Mouse (Mus musculus) forebrain, embryonic 12.5 days (tissue): ENCODE data around the gene Gk2. TPM values are rescaled to one million over a fixed set of nuclear protein-coding genes. Genes with fewer than 3 reads are reported as not detected.

Experiments
- ATAC-seq: fragments of 200-750 bp; cut with Nextera tagmentation; 2 replicates; pipeline ENCODE4 v1.8.0; 2017; ENCODE audit warnings: moderate TSS enrichment; ENCODE audit not compliant: low FRiP score
- H3K27ac ChIP-seq: fragments of 300-500 bp; sonication (generic); 2 replicates; pipeline ENCODE4 v1.5.1; 2016; ENCODE audit warnings: mild to moderate bottlenecking
- H3K27me3 ChIP-seq: fragments of 300-500 bp; sonication (generic); 2 replicates; pipeline ENCODE4 v1.6.1; 2016; ENCODE audit warnings: mild to moderate bottlenecking
- H3K36me3 ChIP-seq: fragments of 300-500 bp; sonication (generic); replicated peaks from 2 replicates; pipeline ENCODE4 v1.6.1; 2016; ENCODE audit warnings: mild to moderate bottlenecking
- H3K4me1 ChIP-seq: fragments of 300-500 bp; sonication (generic); 2 replicates; pipeline ENCODE4 v1.6.1; 2016
- H3K4me2 ChIP-seq: fragments of 300-500 bp; sonication (generic); 2 replicates; pipeline ENCODE4 v1.6.1; 2016; ENCODE audit warnings: mild to moderate bottlenecking, moderate library complexity
- H3K4me3 ChIP-seq: fragments of 300-500 bp; sonication (generic); replicated peaks from 2 replicates; pipeline ENCODE4 v1.5.1; 2016; ENCODE audit warnings: mild to moderate bottlenecking
- H3K9ac ChIP-seq: fragments of 300-500 bp; sonication (generic); 2 replicates; pipeline ENCODE4 v1.6.1; 2016; ENCODE audit warnings: mild to moderate bottlenecking
- H3K9me3 ChIP-seq: fragments of 300-500 bp; sonication (generic); 2 replicates; pipeline ENCODE4 v1.6.1; 2016
- WGBS: fragments of 180-500 bp; shearing (Covaris S2); methylation state at CpG from one replicate; pipeline ENCODE4 v1.1.7; 2016; 5-methylcytosine and 5-hydroxymethylcytosine counted together
- polyA plus RNA-seq: library from polyadenylated mRNA; unstranded; fragments of >200 nt; fragmentation: Nextera tagmentation; extraction: Ambion mirVana; gene quantifications from 2 replicates; pipeline ENCODE4 v1.2.1, GENCODE M21; 2016

The Gk2 gene
- not detected in 2 replicates for polyA plus RNA-seq

GRCm38 (mm10) chr5:97456816-97457215 is at the start of gene Gk2:
Gene Gk2, minus strand, starts transcription at chr5:97457021.
- WGBS = 93% methylated on average over 10 of the region's 10 CpGs

GRCm38 (mm10) chr5:97498041-97498440 is 41.2 kb upstream of the Gk2 start:
- Histone ChIP-seq H3K27me3 (no peaks in the 10 kb centered on the region), H3K4me3 (no peak overlapping the region), H3K9ac (no peak overlapping the region), H3K27ac (no peak overlapping the region), H3K4me1 (no peaks in the 10 kb centered on the region; the same call in 1 of the 2 replicates), H3K4me2 (no peak overlapping the region), H3K9me3 (no peaks in the 10 kb centered on the region), H3K36me3 (no peaks in the 10 kb centered on the region)
- ATAC-seq = no peak

More at GRCm38 (mm10) chr5:97456816-97457215, at the start of gene Gk2:
- H3K27me3 ChIP-seq = no peaks in the 10 kb centered on the region
- H3K4me2 ChIP-seq = no peak within 1 kb of the TSS
- H3K27ac ChIP-seq = no peak within 1 kb of the TSS
- ATAC-seq = no peak
- H3K9ac ChIP-seq = no peak within 1 kb of the TSS
- no peak within 1 kb of the TSS for H3K4me3 ChIP-seq
- H3K9me3 ChIP-seq = no peaks in the 10 kb centered on the region
- H3K4me1 ChIP-seq = no peaks in the 10 kb centered on the region
- no peaks in the 10 kb centered on the region for H3K36me3 ChIP-seq

- no peak overlapping the region for H3K4me2 ChIP-seq
- no peaks in the 10 kb centered on the region for H3K27me3 ChIP-seq
- H3K9me3 ChIP-seq = no peaks in the 10 kb centered on the region
- no peak overlapping the region for H3K9ac ChIP-seq
- 63% methylated on average over 5 of the region's 5 CpGs for whole genome bisulfite sequencing
- H3K4me1 ChIP-seq = no peaks in the 10 kb centered on the region; the same call in 1 of the 2 replicates
- no peaks in the 10 kb centered on the region for H3K36me3 ChIP-seq
- H3K27ac ChIP-seq = no peak overlapping the region
- H3K4me3 ChIP-seq = no peak overlapping the region
- peak; percentile 41; the same call in 1 of the 2 replicates for ATAC-seq
These were observed 38.8 kb upstream of the Gk2 start for GRCm38 (mm10) chr5:97495488-97496092.

GRCm38 (mm10) chr5:97493421-97493820 is 36.6 kb upstream of the Gk2 start:
- no peak overlapping the region for H3K27ac ChIP-seq
- no peak overlapping the region for H3K4me2 ChIP-seq
- H3K4me3 ChIP-seq = no peak overlapping the region
- no peak overlapping the region for H3K9ac ChIP-seq
- 88% methylated on average over 5 of the region's 5 CpGs for WGBS
- H3K9me3 ChIP-seq = no peaks in the 10 kb centered on the region
- no peak for ATAC-seq
- no peaks in the 10 kb centered on the region for H3K36me3 ChIP-seq
- H3K27me3 ChIP-seq = no peaks in the 10 kb centered on the region
- no peaks in the 10 kb centered on the region for H3K4me1 ChIP-seq

GRCm38 (mm10) chr5:97486141-97486540 is 29.3 kb upstream of the Gk2 start:
- H3K27me3 ChIP-seq = no peaks in the 10 kb centered on the region
- WGBS = 88% methylated on average over 5 of the region's 5 CpGs
- no peaks in the 10 kb centered on the region for H3K9me3 ChIP-seq
- no peak overlapping the region for H3K4me3 ChIP-seq
- H3K36me3 ChIP-seq = no peaks in the 10 kb centered on the region
- no peak overlapping the region for H3K27ac ChIP-seq
- H3K4me2 ChIP-seq = no peak overlapping the region
- H3K4me1 ChIP-seq = no peaks in the 10 kb centered on the region
- H3K9ac ChIP-seq = no peak overlapping the region
- ATAC-seq = no peak

GRCm38 (mm10) chr5:97479991-97480390 is 23.2 kb upstream of the Gk2 start:
- Histone ChIP-seq H3K4me1 (no peaks in the 10 kb centered on the region), H3K4me2 (no peak overlapping the region), H3K4me3 (no peak overlapping the region), H3K27ac (no peak overlapping the region), H3K36me3 (no peaks in the 10 kb centered on the region), H3K9ac (no peak overlapping the region), H3K27me3 (no peaks in the 10 kb centered on the region), H3K9me3 (no peaks in the 10 kb centered on the region)
- 81% methylated on average over 1 of the region's 1 CpGs for WGBS
- ATAC-seq = no peak

- 83% methylated on average over 7 of the region's 7 CpGs for WGBS
- Histone ChIP-seq H3K9me3 (no peaks in the 10 kb centered on the region), H3K27ac (no peak overlapping the region), H3K36me3 (no peaks in the 10 kb centered on the region), H3K4me1 (no peaks in the 10 kb centered on the region), H3K27me3 (no peaks in the 10 kb centered on the region), H3K4me3 (no peak overlapping the region), H3K4me2 (no peak overlapping the region), H3K9ac (no peak overlapping the region)
- ATAC-seq = no peak
These were observed 10.4 kb upstream of the Gk2 start for GRCm38 (mm10) chr5:97467246-97467645.

- no peak overlapping the region for H3K4me3 ChIP-seq
- peak overlapping the region; percentile 2; the same call in 1 of the 2 replicates for H3K27ac ChIP-seq
- no peak overlapping the region for H3K9ac ChIP-seq
- H3K9me3 ChIP-seq = no peaks in the 10 kb centered on the region
- no peak for ATAC-seq
- no peaks in the 10 kb centered on the region for H3K27me3 ChIP-seq
- H3K4me1 ChIP-seq = no peaks in the 10 kb centered on the region
- no peak overlapping the region for H3K4me2 ChIP-seq
- H3K36me3 ChIP-seq = no peaks in the 10 kb centered on the region
- WGBS = 63% methylated on average over 10 of the region's 10 CpGs
These were observed 9.8 kb upstream of the Gk2 start for GRCm38 (mm10) chr5:97466430-97467158.

- no peak for ATAC-seq
- no peaks in the 10 kb centered on the region for H3K4me1 ChIP-seq
- 81% methylated on average over 3 of the region's 3 CpGs for WGBS
These were observed 9.1 kb upstream of the Gk2 start for GRCm38 (mm10) chr5:97465956-97466355.

GRCm38 (mm10) chr5:97462856-97463255 is 6.0 kb upstream of the Gk2 start:
- no peak for ATAC-seq
- Histone ChIP-seq H3K4me1 (no peaks in the 10 kb centered on the region), H3K4me2 (no peak overlapping the region), H3K36me3 (no peaks in the 10 kb centered on the region), H3K27ac (no peak overlapping the region), H3K27me3 (no peaks in the 10 kb centered on the region), H3K9ac (no peak overlapping the region), H3K9me3 (no peaks in the 10 kb centered on the region), H3K4me3 (no peak overlapping the region)
- WGBS = 94% methylated on average over 3 of the region's 3 CpGs

More at GRCm38 (mm10) chr5:97465956-97466355, 9.1 kb upstream of the Gk2 start:
- H3K4me3 ChIP-seq = no peak overlapping the region
- no peak overlapping the region for H3K4me2 ChIP-seq
- H3K36me3 ChIP-seq = no peaks in the 10 kb centered on the region
- no peaks in the 10 kb centered on the region for H3K9me3 ChIP-seq
- H3K27me3 ChIP-seq = no peaks in the 10 kb centered on the region
- peak overlapping the region; percentile 2; the same call in 1 of the 2 replicates for H3K27ac ChIP-seq
- H3K9ac ChIP-seq = no peak overlapping the region

GRCm38 (mm10) chr5:97451451-97451850 is 5.4 kb downstream of the Gk2 start:
- Histone ChIP-seq H3K9me3 (no peaks in the 10 kb centered on the region), H3K9ac (no peak overlapping the region), H3K4me1 (no peaks in the 10 kb centered on the region), H3K27ac (no peak overlapping the region), H3K4me2 (no peak overlapping the region), H3K36me3 (no peaks in the 10 kb centered on the region), H3K4me3 (no peak overlapping the region), H3K27me3 (no peaks in the 10 kb centered on the region)
- no peak for ATAC-seq
- 83% methylated on average over 4 of the region's 4 CpGs for WGBS

- no peak for ATAC-seq
- WGBS = 64% methylated on average over 1 of the region's 1 CpGs
- Histone ChIP-seq H3K9me3 (no peaks in the 10 kb centered on the region), H3K27me3 (no peaks in the 10 kb centered on the region), H3K4me3 (no peak overlapping the region), H3K4me1 (no peaks in the 10 kb centered on the region), H3K9ac (no peak overlapping the region), H3K27ac (no peak overlapping the region), H3K36me3 (no peaks in the 10 kb centered on the region), H3K4me2 (no peak overlapping the region)
These were observed 12.6 kb downstream of the Gk2 start for GRCm38 (mm10) chr5:97444191-97444590.

- H3K4me3 ChIP-seq = no peak overlapping the region
These were observed 24.3 kb downstream of the Gk2 start for GRCm38 (mm10) chr5:97432512-97432911.

More at GRCm38 (mm10) chr5:97432512-97432911, 24.3 kb downstream of the Gk2 start:
- Histone ChIP-seq H3K27me3 (no peaks in the 10 kb centered on the region), H3K4me2 (no peak overlapping the region), H3K36me3 (no peaks in the 10 kb centered on the region), H3K9me3 (no peaks in the 10 kb centered on the region), H3K9ac (no peak overlapping the region), H3K4me1 (no peaks in the 10 kb centered on the region), H3K27ac (no peak overlapping the region)
- no peak for ATAC-seq
- 98% methylated on average over 2 of the region's 2 CpGs for WGBS
